Mouse (Mus musculus): ENCODE results near the gene Actr3.

Actr3 gene

DNA sequence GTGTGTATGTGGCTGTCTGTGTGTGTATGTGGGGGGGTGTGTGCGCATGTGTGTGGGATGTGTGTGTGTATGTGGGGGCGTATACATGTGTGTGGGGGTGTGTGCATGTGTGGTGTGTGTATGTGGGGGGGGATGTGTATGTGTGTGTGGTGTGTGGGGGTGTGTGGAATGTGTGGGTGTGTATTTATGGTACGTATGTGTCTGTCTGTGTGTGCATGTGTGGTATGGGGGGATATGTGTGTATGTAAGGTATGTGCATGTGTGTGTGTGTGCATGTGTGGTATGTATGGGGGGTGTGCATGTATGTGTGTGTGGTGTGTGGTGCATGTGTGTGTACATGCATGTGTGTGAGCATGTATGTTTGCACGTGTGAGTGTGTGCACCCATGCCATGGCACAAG lies 70.0 kb downstream of the Actr3 start:
- no peak for DNase-seq (ENCODE audit: low read depth, low spot score)

DNA sequence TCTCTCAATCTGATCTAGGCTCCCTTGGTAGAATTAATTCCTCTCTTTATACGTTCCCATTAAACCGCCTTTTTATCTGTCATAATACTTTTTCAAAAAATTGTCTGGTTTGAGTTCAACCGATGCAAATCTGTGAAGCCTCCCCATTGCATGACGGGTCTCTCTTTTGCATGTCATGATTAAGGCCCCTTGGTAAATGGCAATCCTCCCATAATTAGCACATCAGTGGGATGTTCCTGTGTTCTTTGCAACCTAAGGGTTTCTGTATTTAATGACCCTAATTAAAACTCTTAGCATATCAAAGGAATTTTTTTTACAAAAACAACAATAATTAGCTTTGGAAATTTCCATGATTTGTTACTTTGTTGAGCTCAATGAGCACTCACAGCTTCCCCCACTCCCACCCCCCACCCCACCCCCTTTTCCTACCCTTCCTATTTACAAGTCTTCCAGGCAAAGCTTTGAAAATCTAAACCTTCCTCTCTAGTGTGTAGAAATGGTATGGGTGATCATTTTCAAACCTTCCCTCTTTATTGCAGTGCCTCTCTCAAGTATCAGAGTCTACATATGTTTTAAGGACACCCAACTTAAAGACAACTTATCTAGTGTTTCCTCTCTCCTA lies 84.0 kb downstream of the Actr3 start:
- DNase-seq (ENCODE audit: low read depth, low spot score): no peak

DNA sequence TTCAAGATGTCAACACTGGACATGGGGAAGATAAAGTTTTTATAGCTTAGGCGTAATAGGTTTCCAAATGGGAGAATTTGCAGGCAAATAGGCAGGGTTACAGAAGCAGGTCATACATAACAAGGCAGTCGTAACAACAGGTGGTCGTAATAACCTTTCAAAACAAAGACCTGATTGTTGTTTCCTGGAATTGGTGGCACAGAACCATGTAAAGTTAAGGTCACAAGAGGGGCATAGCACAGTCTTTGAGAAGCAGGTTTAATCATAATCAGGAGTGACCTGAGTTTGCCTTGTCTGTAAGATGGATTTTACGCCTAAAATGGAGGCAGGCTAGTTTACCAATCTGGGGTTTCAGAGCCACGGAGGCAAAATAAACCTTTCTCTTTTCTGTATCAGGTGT lies 84.7 kb downstream of the Actr3 start:
- no peak for DNase-seq (ENCODE audit: low read depth, low spot score)

DNA sequence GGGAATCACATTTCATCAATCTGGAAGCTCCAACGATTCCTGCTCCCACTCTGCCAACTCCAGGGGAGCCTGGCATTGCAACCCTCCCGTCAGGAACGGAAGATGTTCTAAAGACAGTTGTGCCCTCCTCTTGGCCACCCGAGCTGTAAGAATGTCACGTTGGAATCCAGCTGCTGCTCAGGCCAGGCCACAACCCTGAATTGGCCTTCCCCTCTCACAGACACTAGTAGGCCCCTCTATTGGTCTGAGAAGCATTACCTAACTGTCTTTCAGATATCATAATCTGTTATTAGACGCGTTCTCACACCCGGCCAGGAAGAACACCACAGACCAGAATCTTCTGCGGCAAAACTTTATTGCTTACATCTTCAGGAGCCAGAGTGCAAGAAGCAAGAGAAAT lies 89.7 kb downstream of the Actr3 start:
- no peak for DNase-seq (ENCODE audit: low read depth, low spot score)

DNA sequence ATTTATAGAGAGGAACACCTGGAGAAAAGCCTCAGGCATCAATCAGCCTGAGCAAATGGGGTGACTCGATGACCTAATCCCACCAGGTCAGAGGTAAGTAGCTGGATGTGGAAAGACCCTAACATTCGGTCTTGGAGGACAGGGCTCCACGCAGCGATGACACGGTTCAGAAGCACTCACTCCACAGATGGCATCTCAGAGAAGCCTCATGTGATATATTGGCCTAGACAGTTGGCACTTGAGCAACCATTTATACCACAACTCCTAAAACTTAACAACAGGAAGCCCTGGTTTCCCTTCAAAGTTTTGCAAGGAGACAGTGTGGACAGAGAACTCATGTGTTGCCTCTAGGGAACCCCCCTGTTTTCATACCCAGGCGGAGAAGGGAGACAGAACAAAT lies 90.1 kb downstream of the Actr3 start:
- no peak for DNase-seq (ENCODE audit: low read depth, low spot score)

DNA sequence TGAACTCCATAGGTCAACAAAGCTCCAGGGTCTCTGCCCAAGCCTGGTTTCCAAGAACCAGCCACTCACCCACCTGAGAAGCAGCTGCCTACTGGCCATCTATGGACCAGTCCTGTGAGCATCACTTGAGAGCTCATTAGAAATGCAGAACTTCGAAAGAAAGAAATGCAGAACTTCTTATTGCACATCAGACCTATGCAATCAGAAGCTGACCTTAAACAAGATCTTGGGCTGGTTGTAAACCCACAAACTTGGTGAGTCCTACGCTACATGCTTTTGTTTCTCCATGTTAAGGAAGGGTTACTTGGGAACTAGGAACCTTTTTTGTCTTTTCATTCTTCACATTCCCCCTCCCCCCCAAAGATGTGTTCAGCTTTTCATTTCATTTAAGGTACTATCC lies 92.4 kb downstream of the Actr3 start:
- DNase-seq (ENCODE audit: low read depth, low spot score): no peak
